In genomic region chr15:100184821-100185496, GRCm38 (mm10) we compare ENCODE assay signal across 12 mouse cellular contexts. TPM values are rescaled to one million over a fixed set of nuclear protein-coding genes. Genes with fewer than 3 reads are reported as not detected.
DNase-seq lines count a peak whose midpoint lies in the region; TF ChIP-seq lines count a peak whose summit lies in the region.
"Had no signal": no experiment of that assay in that cellular context is flagged by ENCODE, and none has a peak within 500 bp of the region (broad histone marks: within the 10 kb centered on the region; RNA-seq: fewer than 3 reads in every experiment).

No protein-coding gene starts in this region.

- peak; percentile 12 for DNase-seq in gastrocnemius, adult 2 months
- DNase-seq in gastrocnemius, adult 8-10 months (ENCODE audit: low spot score in 2 of 2) = no peak
- no peak for DNase-seq in lung, adult 2 months
- DNase-seq in lung, postnatal 4 days = no peak
- DNase-seq in NIH3T3 (ENCODE audit: low read depth) = peak; percentile 39
- peak; percentile 52 for DNase-seq in naive thymus-derived CD4-positive, alpha-beta T cell, adult 2 months (ENCODE audit: low read depth)
- DNase-seq in cerebellum, adult 18-20 months = no peak
- no peak for DNase-seq in frontal cortex, postnatal 36 days (ENCODE audit: low spot score in 2 of 2)
- DNase-seq: cerebellum, adult 11 months; gastrocnemius, postnatal 14 days; layer of hippocampus, adult 9-11 months had no signal

- no peak overlapping the region for H3K27ac ChIP-seq in gastrocnemius, adult 2 months
- H3K27ac ChIP-seq: neural tube, embryonic 15.5 days had no signal

- H3K4me1 ChIP-seq in lung, adult 2 months (ENCODE audit: control insufficient read depth, insufficient read depth, low read length) = no peaks in the 10 kb centered on the region
- H3K4me1 ChIP-seq: neural tube, embryonic 15.5 days had no signal

- peak; percentile 45 for TF ChIP-seq CTCF in gastrocnemius, adult 2 months (IDR thresholded peaks at IDR 0.05)
- peak; percentile 54 for TF ChIP-seq CTCF in lung, adult 2 months (IDR thresholded peaks at IDR 0.05; ENCODE audit: insufficient read depth, low read length)

- TF ChIP-seq POLR2A in lung, adult 2 months (IDR thresholded peaks at IDR 0.05; ENCODE audit: borderline replicate concordance, extremely low read depth, low read depth, low read length) = no peak

- H3K4me3 ChIP-seq in gastrocnemius, adult 2 months = no peak overlapping the region
- no peak overlapping the region for H3K4me3 ChIP-seq in lung, adult 2 months (replicated peaks; ENCODE audit: extremely low read depth, low read depth, low read length)
- H3K4me3 ChIP-seq: neural tube, embryonic 15.5 days had no signal

- 81% methylated on average over 5 of the region's 5 CpGs for WGBS in lung, adult 2 months

- intact Hi-C loops in gastrocnemius, adult 2 months (cut with DNase I) = no loop called here

RNA-seq across cellular contexts. Expression of gene Atf1, which starts 42.7 kb away (rescaled TPM):
- 10 to 100 TPM; 55.4 to 56.6 TPM for total RNA-seq in gastrocnemius, adult 2 months (2021)
- 10 to 100 TPM; 48.3 to 65.5 (median 60.5) TPM for total RNA-seq in gastrocnemius, adult 8-10 months (2022)
- polyA plus RNA-seq in lung, adult 2 months (2012; rRNA removed) = 40.8 and 45.7 TPM in 2 replicates

Comparison
In these comparisons a context has a peak if more than half of its experiments do, and no peak if none do; other contexts are left out.
1. DNase-seq: peak in gastrocnemius, adult 2 months (single experiment), NIH3T3 (single experiment) and naive thymus-derived CD4-positive, alpha-beta T cell, adult 2 months (single experiment); none in gastrocnemius, adult 8-10 months (0 of 2), lung, adult 2 months (single experiment), lung, postnatal 4 days (0 of 2), cerebellum, adult 18-20 months (0 of 2) and frontal cortex, postnatal 36 days (0 of 2).